Mouse (Mus musculus): ENCODE results near the gene Laptm5. TPM values are rescaled to one million over a fixed set of nuclear protein-coding genes. Genes with fewer than 3 reads are reported as not detected.

The Laptm5 gene
- total RNA-seq, 2 experiments from 2014 or later = 21.4 to 29.3 TPM

DNA sequence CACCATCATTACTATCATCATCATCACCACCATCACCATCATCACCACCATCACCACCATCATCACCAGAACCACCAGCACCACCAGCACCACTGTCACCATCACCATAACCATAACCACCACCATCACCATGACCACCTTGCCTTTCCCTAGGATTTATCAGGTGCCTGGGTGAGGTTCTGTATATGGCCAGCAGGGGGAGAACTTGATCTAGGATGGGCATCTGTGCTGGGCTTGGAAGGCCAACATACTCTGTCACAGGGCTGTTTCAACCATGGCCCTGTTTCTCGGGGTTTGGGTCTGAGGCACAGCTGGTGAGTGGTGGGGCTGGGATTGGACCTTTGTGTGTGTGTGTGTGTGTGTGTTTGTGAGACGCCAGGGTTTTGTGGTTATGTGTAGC, 16.6 kb upstream of the Laptm5 start:
- peak in 1 of 2 experiments; percentile 32 for DNase-seq (ENCODE audit: low spot score in 2 of 2)

DNA sequence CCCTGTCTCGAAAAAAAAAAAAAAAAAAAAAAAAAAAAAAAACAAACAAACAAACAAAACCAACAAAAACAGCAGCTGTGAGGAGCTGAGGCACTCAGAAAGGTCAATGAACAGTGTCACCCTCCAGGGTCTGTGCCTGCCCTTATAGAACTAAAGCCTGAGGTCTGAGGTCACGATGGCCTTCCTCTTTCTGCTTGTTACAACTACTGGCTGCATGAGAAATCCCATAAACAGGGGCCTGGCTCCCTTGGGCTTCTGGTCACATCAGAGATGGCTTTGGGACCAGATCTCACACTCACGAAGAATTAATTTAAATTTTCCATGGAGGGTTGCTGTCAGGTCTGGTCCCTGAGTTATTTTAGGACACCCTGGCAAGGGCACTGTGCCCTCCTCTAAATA, 13.5 kb upstream of the Laptm5 start:
- no peak for DNase-seq (ENCODE audit: low spot score in 2 of 2)

DNA sequence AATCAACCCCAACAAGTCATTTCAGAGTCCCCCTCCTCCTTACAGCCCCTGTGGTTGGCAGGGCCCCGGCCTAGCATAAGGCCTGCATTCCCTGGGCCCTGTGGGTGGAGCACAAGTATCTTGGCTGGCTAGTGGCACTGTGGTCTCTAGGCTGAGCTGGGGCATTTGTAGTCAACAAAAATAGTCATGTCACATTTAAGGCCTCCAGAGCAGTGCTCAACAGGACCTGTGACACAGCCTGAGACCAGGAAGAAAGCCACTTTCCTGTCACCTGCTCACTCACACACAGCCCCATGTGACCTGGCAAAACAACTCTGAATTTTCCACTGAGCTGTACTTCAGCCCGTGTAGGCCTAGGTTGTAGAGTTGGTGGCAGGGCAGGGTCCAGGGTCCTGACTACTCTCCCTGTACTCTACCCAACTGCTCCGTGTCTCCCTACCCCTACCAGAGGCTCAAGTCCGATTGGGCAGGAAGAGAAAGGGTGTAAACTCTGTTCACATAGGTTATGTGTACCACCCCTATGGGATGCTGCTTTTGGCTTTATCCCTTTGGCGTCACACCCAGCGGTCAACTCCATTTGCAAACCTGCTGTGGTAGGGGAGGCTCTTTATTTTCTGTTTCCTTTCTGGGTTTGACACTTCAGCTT, 13.0 kb upstream of the Laptm5 start:
- no peak for DNase-seq (ENCODE audit: low spot score in 2 of 2)

GRCm38 (mm10) chr4:130900746-130901145, 12.2 kb upstream of the Laptm5 start:
- no peak for DNase-seq (ENCODE audit: low spot score in 2 of 2)

- no peak for DNase-seq (ENCODE audit: low spot score in 2 of 2)
Observed at GRCm38 (mm10) chr4:130902289-130902781, 10.6 kb upstream of the Laptm5 start.

GRCm38 (mm10) chr4:130905025-130905424, 7.9 kb upstream of the Laptm5 start:
- DNase-seq (ENCODE audit: low spot score in 2 of 2) = no peak

GRCm38 (mm10) chr4:130905882-130906281, 7.0 kb upstream of the Laptm5 start:
- no peak for DNase-seq (ENCODE audit: low spot score in 2 of 2)

DNA sequence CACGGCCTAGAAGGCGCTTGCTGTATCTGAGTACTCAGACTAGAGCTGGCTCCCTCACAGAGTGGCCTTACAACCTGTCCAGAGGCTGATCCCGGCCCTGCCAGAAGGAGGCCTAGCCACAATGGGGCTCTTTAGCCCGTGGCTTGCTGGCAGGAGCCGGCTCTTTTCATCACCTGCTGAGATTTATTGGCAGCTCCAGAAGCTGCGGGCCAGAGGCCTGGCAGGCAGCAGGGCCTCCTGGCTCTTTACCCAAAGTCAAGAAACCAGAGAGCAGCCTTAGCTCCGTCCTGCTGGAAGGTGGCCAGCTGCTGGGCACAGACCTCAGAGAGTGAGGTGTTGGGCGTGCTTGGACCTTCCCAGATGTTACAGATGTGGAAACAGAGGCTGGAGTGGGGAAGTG, 6.6 kb upstream of the Laptm5 start:
- no peak for DNase-seq (ENCODE audit: low spot score in 2 of 2)

DNA sequence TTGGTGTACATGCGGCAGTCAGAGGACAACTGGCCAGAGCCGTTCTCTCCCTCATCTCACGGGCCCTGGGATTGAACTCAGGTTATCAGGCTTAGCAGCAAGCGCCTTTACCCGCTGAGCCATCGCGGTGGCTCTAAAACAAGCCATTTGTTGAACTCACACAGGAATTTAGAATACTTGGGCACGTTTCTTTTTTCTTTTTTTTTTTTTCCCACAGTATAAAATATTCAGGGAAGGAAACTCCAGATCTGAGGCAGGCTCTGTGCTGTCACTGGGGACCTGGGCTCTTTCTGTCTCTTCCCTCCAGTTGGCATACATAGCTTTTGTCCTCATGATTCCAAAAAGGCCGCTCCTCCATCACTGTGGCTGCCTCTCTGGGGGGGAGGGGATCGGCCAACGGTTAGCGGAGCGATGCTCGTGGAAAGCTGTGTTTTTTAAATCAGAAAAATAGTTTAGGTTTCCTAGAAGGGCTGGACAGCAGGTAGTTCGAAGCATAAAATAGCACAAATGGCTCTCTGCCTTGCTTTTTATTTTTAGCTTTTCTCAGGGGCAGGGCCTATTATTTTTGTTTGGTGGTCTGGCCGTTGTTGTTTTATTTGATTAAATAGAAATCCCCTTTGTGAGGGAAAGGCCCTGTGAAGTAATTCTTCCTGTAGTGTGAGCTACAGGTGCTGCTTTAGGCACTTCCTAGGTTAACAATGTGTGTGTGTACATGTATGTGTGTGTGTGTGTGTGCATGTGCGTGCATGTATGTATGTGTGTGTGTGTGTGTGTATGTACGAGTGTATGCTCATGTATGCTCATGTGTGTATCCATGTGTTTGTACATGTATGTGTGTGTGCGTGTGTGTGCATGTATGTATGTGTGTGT, 5.5 kb upstream of the Laptm5 start:
- DNase-seq (ENCODE audit: low spot score in 2 of 2) = no peak

GRCm38 (mm10) chr4:130908133-130908532, 4.8 kb upstream of the Laptm5 start:
- DNase-seq (ENCODE audit: low spot score in 2 of 2) = no peak

GRCm38 (mm10) chr4:130909167-130909874, 3.6 kb upstream of the Laptm5 start:
- no peak for DNase-seq (ENCODE audit: low spot score in 2 of 2)

- no peak for DNase-seq (ENCODE audit: low spot score in 2 of 2)
Observed at GRCm38 (mm10) chr4:130910666-130911065, 2.3 kb upstream of the Laptm5 start.

- DNase-seq (ENCODE audit: low spot score in 2 of 2) = no peak
Observed at GRCm38 (mm10) chr4:130912626-130913025, 299 bp upstream of the Laptm5 start.

DNA sequence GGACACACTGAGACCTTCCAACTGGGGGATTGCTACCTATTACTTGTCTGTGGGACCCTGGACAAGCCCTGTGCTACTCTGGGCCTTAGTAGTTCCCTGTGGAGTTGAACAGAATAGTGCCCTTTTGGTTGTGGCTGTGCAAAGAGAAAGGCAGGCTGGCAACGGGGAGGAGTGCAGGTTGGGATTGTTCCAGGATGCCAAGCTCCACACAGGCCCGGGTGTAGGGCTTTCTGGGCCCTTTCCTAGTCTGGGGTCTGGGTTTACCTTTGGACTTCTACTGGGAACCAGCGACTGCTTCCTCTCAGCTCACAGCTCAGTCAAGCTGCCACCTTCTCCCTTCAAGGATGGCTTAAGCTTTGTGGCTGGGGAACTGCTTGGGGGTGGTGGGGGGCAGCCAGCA, 586 bp downstream of the Laptm5 start:
- DNase-seq (ENCODE audit: low spot score in 2 of 2) = no peak

- no peak for DNase-seq (ENCODE audit: low spot score in 2 of 2)
Observed at GRCm38 (mm10) chr4:130914011-130914410, 1.1 kb downstream of the Laptm5 start.

DNA sequence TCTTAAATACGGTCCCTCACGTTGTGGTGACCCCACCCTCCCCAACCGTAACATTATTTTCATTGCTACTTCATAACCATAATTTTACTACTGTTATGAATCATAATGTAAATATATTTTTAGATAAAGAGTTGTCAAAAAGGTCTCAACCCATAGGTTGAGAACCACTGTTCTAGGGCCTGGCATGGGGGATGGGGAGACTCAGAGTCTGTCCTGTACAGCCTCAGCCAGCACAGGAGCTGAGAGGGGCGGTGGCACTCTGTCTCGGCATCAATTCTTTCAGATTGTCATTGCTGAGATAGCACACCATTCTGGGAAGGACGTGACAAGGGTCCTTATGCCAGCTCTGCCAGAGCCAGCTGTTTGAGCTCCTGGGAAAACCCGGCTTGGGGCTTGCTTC, 1.6 kb downstream of the Laptm5 start:
- no peak for DNase-seq (ENCODE audit: low spot score in 2 of 2)

DNA sequence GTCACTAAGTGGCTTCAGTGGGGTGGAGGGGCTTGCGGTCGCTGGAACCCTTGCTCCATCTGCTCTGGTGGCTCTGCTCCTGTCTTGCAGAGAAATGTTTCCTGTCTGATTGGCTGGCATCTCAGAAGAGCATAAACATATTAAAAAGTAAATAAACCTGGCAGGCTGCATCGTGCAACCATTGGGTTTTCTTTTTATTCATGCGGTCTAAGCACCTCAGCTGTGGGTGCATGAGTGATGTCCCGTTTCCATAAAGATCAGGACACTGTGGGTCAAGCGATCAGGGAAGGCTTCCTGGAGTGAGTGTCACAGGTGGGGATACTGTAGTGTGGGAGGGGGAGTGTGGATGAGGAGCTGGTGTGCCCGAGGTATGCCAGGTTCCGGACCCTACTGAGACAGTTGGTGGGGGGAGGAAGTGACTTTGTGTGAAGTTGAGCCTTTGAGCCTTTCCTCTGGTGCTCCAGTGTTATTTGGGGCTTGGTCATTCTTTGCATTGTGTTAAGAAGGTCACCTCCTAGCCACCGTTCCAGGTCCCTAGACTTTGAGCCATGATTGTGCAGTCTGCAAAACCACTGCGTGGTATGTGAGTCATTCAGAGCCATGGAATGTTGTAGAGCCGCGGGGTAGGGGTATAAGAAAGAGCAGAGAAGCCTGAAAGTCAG, 2.2 kb downstream of the Laptm5 start:
- no peak for DNase-seq (ENCODE audit: low spot score in 2 of 2)

DNA sequence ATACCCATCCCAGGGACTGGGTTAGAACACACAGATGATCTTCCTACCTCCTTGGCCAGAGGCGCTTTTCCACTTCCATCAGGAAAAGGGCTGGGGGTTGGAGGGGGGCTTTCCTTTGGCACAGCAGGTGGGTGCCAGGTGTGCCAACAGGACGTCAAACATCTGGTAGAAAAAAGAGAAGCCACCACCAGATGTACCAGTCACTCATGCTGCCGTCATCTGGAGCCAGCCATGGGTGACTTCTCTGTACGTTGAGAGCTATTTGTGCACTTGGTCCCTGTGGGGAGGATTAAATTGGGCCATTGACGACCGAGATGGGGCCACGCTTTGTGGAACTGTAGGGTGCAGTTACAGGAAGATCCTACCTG, 2.7 kb downstream of the Laptm5 start:
- no peak for DNase-seq (ENCODE audit: low spot score in 2 of 2)

DNA sequence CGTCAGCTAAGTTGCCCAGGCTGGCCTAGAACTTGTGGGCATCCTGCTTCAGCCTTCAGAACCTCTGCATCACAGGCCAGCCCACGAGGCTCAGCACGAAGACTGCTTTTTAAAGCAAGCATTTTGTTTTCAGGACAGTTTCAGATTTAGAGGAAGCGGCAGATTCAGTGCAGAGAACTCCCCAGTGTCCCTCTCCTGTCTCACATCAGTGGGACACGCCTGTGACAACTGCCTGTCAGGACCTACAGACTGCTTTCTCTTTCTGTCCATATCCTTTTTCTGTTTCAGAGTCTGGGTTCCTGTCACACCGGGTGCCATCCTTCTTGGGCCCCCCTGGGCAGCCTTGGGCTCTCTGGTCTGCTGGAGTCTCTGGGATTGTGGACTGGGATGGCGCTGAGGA, 3.7 kb downstream of the Laptm5 start:
- DNase-seq (ENCODE audit: low spot score in 2 of 2) = no peak

DNA sequence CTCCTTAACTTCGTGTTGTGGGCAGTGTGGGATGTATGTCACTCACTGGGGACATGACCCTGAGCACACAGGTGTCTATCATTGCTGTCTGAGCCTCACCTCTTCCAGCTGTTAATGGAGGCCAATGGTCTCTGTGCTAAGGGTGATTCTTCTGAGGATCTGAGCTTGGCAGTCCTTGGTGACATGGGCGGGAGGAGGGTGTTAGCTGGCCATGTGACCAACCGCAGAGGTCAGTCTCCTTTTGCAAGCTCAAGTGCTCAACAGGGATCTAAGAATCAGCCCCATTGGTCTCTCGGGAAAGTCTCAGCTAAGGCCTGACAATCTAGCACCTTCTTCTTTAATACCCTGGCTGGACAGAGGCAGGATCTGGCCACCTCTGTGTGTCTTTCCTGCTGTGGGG, 4.6 kb downstream of the Laptm5 start:
- no peak for DNase-seq (ENCODE audit: low spot score in 2 of 2)

Measured in adrenal gland, postnatal 4 days (tissue).